Mouse (Mus musculus): ENCODE results near the gene Tmem268. TPM values are rescaled to one million over a fixed set of nuclear protein-coding genes. Genes with fewer than 3 reads are reported as not detected.

Tmem268 gene
- polyA plus RNA-seq, 1 experiment from 2014 or later: 9.0 TPM

DNA sequence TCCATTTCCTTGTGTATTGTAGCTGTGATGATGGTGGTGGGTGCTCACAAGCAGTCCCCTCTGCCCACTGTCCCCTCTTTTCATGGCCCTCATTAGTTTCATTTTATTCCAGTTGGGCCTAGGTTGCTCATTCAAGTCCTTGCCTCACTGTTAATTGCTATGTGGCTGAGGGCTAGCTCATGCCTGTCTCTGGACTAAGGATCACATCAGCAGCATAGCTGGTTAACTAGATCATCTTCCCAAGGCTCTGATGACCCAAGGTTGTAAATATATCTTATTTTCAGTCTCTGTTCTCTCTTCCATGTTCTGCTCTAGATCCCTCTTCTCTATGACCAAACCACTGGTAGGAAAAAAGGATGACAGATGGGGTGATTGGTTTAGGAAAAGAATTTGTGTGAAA, 42.7 kb downstream of the Tmem268 start:
- H3K4me2 ChIP-seq: no peak overlapping the region
- H3K36me3 ChIP-seq (ENCODE audit: control insufficient read depth, insufficient read depth, low read length): no peaks in the 10 kb centered on the region
- H3K9me3 ChIP-seq (ENCODE audit: control insufficient read depth, low read length): no peaks in the 10 kb centered on the region
- no peak overlapping the region for H3K9ac ChIP-seq (ENCODE audit: low read depth, low read length)
- no peaks in the 10 kb centered on the region for H3K27me3 ChIP-seq (replicated peaks; ENCODE audit: control insufficient read depth, insufficient read depth, low read length)
- DNase-seq (ENCODE audit: low spot score) (no peak), ATAC-seq (replicated peaks; ENCODE audit: low FRiP score) (no peak)
- H3K27ac ChIP-seq (ENCODE audit: low read depth, low read length): no peak overlapping the region
- no peak overlapping the region for H3K4me3 ChIP-seq (ENCODE audit: low read depth, low read length)
- no peaks in the 10 kb centered on the region for H3K4me1 ChIP-seq (replicated peaks; ENCODE audit: control insufficient read depth, insufficient read depth, low read length)

GRCm38 (mm10) chr4:63604945-63605344, 46.4 kb downstream of the Tmem268 start, which contains the start of gene Gm11213:
Gene Gm11213 (minus strand): TSS chr4:63605261.
- no peak for DNase-seq (ENCODE audit: low spot score)
- Histone ChIP-seq H3K36me3 (ENCODE audit: control insufficient read depth, insufficient read depth, low read length) (no peaks in the 10 kb centered on the region), H3K27ac (ENCODE audit: low read depth, low read length) (no peak within 1 kb of the TSS), H3K9ac (ENCODE audit: low read depth, low read length) (no peak within 1 kb of the TSS), H3K9me3 (ENCODE audit: control insufficient read depth, low read length) (no peaks in the 10 kb centered on the region), H3K27me3 (replicated peaks; ENCODE audit: control insufficient read depth, insufficient read depth, low read length) (no peaks in the 10 kb centered on the region), H3K4me2 (no peak within 1 kb of the TSS), H3K4me3 (ENCODE audit: low read depth, low read length) (no peak within 1 kb of the TSS), H3K4me1 (replicated peaks; ENCODE audit: control insufficient read depth, insufficient read depth, low read length) (no peaks in the 10 kb centered on the region)
- 73% methylated on average over 3 of the region's 3 CpGs for WGBS
- no peak for ATAC-seq (replicated peaks; ENCODE audit: low FRiP score)

- Histone ChIP-seq H3K9me3 (ENCODE audit: control insufficient read depth, low read length) (no peaks in the 10 kb centered on the region), H3K4me1 (replicated peaks; ENCODE audit: control insufficient read depth, insufficient read depth, low read length) (no peaks in the 10 kb centered on the region), H3K4me2 (no peak overlapping the region), H3K4me3 (ENCODE audit: low read depth, low read length) (no peak overlapping the region), H3K9ac (ENCODE audit: low read depth, low read length) (no peak overlapping the region), H3K27me3 (replicated peaks; ENCODE audit: control insufficient read depth, insufficient read depth, low read length) (no peaks in the 10 kb centered on the region), H3K36me3 (ENCODE audit: control insufficient read depth, insufficient read depth, low read length) (no peaks in the 10 kb centered on the region), H3K27ac (ENCODE audit: low read depth, low read length) (no peak overlapping the region)
- 89% methylated on average over 3 of the region's 3 CpGs for WGBS
- ATAC-seq (replicated peaks; ENCODE audit: low FRiP score) (no peak), DNase-seq (ENCODE audit: low spot score) (no peak)
These were observed 47.0 kb downstream of the Tmem268 start for GRCm38 (mm10) chr4:63605545-63605944.

DNA sequence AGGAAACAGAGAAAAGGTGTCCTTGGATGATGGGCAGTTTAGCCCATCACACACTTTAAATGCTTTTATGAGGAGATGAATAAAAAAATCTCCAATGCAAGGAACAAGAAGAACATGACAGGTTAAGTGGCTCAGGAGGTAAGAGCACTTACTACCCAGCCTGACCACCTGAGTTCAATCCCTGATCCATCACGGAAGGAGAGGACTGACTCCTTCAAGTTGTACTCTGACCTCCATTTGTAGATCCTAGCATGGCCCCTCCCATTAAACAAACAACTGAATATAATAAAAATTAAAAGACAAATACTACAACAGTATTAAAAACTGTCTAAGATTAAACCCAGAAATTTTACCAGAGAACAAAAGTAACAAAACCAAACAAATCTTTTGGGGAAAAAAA, 47.4 kb downstream of the Tmem268 start:
- H3K27ac ChIP-seq (ENCODE audit: low read depth, low read length): no peak overlapping the region
- H3K9me3 ChIP-seq (ENCODE audit: control insufficient read depth, low read length): no peaks in the 10 kb centered on the region
- H3K4me1 ChIP-seq (replicated peaks; ENCODE audit: control insufficient read depth, insufficient read depth, low read length): no peaks in the 10 kb centered on the region
- no peaks in the 10 kb centered on the region for H3K27me3 ChIP-seq (replicated peaks; ENCODE audit: control insufficient read depth, insufficient read depth, low read length)
- H3K9ac ChIP-seq (ENCODE audit: low read depth, low read length): no peak overlapping the region
- no peaks in the 10 kb centered on the region for H3K36me3 ChIP-seq (ENCODE audit: control insufficient read depth, insufficient read depth, low read length)
- DNase-seq (ENCODE audit: low spot score) (no peak), ATAC-seq (replicated peaks; ENCODE audit: low FRiP score) (no peak)
- H3K4me3 ChIP-seq (ENCODE audit: low read depth, low read length): no peak overlapping the region
- whole genome bisulfite sequencing: 67% methylated on average over 1 of the region's 1 CpGs
- H3K4me2 ChIP-seq: no peak overlapping the region

GRCm38 (mm10) chr4:63608391-63608790, 49.8 kb downstream of the Tmem268 start:
- Histone ChIP-seq H3K9me3 (ENCODE audit: control insufficient read depth, low read length) (no peaks in the 10 kb centered on the region), H3K36me3 (ENCODE audit: control insufficient read depth, insufficient read depth, low read length) (no peaks in the 10 kb centered on the region), H3K27me3 (replicated peaks; ENCODE audit: control insufficient read depth, insufficient read depth, low read length) (no peaks in the 10 kb centered on the region), H3K4me2 (no peak overlapping the region), H3K4me3 (ENCODE audit: low read depth, low read length) (no peak overlapping the region), H3K9ac (ENCODE audit: low read depth, low read length) (no peak overlapping the region), H3K27ac (ENCODE audit: low read depth, low read length) (no peak overlapping the region), H3K4me1 (replicated peaks; ENCODE audit: control insufficient read depth, insufficient read depth, low read length) (no peaks in the 10 kb centered on the region)
- DNase-seq (ENCODE audit: low spot score): no peak
- ATAC-seq (replicated peaks; ENCODE audit: low FRiP score): no peak
- WGBS: 82% methylated on average over 7 of the region's 7 CpGs

DNA sequence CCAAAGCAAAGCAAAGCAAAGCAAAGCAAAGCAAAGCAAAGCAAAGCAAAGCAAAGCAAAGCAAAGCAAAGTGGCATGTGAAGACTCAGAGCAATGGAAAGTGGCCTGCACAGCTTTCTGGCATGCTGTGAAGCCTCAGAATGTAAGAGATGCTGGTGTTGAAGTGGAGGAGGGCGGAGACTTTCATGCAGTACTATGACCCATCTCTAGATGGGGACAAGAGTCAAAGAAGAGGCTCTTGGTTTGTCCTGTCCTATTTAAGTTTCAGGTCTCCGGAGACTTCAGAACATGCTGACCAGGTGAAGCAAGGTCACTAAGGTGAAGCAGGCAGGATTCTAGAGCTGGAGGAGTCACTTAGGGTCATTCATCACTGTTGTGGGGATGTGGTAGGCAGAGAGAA, 63.3 kb downstream of the Tmem268 start:
- H3K36me3 ChIP-seq (ENCODE audit: control insufficient read depth, insufficient read depth, low read length): no peaks in the 10 kb centered on the region
- H3K4me3 ChIP-seq (ENCODE audit: low read depth, low read length): no peak overlapping the region
- no peak for DNase-seq (ENCODE audit: low spot score)
- no peaks in the 10 kb centered on the region for H3K27me3 ChIP-seq (replicated peaks; ENCODE audit: control insufficient read depth, insufficient read depth, low read length)
- H3K9me3 ChIP-seq (ENCODE audit: control insufficient read depth, low read length): no peaks in the 10 kb centered on the region
- no peak overlapping the region for H3K27ac ChIP-seq (ENCODE audit: low read depth, low read length)
- no peaks in the 10 kb centered on the region for H3K4me1 ChIP-seq (replicated peaks; ENCODE audit: control insufficient read depth, insufficient read depth, low read length)
- no peak for ATAC-seq (replicated peaks; ENCODE audit: low FRiP score)
- H3K4me2 ChIP-seq: no peak overlapping the region
- H3K9ac ChIP-seq (ENCODE audit: low read depth, low read length): no peak overlapping the region
- 71% methylated on average over 2 of the region's 2 CpGs for WGBS

DNA sequence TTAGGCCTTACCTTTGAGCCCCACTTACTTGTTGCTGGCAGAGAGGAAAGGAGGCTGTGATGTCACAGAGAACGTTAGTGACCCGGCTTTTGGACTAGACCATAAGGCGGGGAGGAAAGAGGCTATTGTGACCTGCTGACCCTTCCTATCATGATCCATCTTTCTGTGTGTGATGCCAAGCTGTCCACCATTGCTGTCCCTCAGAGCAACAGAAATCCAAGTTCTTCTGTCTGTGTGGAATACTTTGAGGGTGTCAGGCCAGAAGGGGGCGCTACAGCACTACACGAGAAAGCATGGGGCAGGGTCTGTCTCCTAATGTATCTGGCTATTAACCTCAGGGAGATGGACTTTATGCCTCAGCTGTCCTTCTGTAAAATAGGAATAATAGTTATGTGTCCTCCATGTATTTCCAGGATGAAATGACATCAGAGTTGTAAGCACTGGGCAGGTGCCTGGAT, 63.8 kb downstream of the Tmem268 start, which contains the start of gene Tex48:
Gene Tex48 (minus strand): TSS at position 51 of the 458 bp plus-strand sequence.
- WGBS: 46% methylated on average over 5 of the region's 5 CpGs
- Histone ChIP-seq H3K4me3 (ENCODE audit: low read depth, low read length) (no peak within 1 kb of the TSS), H3K9me3 (ENCODE audit: control insufficient read depth, low read length) (no peaks in the 10 kb centered on the region), H3K4me2 (no peak within 1 kb of the TSS), H3K9ac (ENCODE audit: low read depth, low read length) (no peak within 1 kb of the TSS), H3K27me3 (replicated peaks; ENCODE audit: control insufficient read depth, insufficient read depth, low read length) (no peaks in the 10 kb centered on the region), H3K36me3 (ENCODE audit: control insufficient read depth, insufficient read depth, low read length) (no peaks in the 10 kb centered on the region), H3K27ac (ENCODE audit: low read depth, low read length) (no peak within 1 kb of the TSS), H3K4me1 (replicated peaks; ENCODE audit: control insufficient read depth, insufficient read depth, low read length) (no peaks in the 10 kb centered on the region)
- ATAC-seq (replicated peaks; ENCODE audit: low FRiP score) (no peak), DNase-seq (ENCODE audit: low spot score) (peak; percentile 47)

DNA sequence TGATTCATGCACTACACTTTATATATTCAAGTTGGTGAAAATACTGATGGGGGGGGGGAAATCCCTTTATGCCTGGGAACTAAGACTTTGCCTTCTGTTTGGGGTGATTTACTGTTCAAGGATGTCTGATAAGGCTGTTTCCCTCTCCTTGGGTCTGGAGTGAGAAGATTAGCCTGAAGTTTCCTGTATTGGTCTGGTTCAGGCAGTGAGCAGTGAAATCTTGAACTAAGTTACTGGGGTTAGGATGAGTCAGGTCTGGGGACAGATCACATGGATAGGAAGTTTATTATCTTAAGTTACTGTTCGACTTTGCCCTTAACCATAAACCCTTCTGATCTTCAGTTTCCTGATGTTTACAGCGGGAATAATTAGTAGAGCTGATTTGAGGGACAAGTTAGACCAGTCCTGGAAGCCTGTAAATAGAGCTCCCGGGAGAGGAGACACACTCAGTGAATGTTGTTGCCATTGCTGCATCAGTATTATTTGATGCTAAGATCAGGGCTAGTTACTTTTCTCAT, 67.0 kb downstream of the Tmem268 start:
- H3K4me1 ChIP-seq (replicated peaks; ENCODE audit: control insufficient read depth, insufficient read depth, low read length): no peaks in the 10 kb centered on the region
- H3K27ac ChIP-seq (ENCODE audit: low read depth, low read length): no peak overlapping the region
- no peaks in the 10 kb centered on the region for H3K27me3 ChIP-seq (replicated peaks; ENCODE audit: control insufficient read depth, insufficient read depth, low read length)
- no peak overlapping the region for H3K4me3 ChIP-seq (ENCODE audit: low read depth, low read length)
- no peak for ATAC-seq (replicated peaks; ENCODE audit: low FRiP score)
- H3K9me3 ChIP-seq (ENCODE audit: control insufficient read depth, low read length): no peaks in the 10 kb centered on the region
- H3K9ac ChIP-seq (ENCODE audit: low read depth, low read length): no peak overlapping the region
- no peak for DNase-seq (ENCODE audit: low spot score)
- 33% methylated on average over 3 of the region's 3 CpGs for WGBS
- H3K36me3 ChIP-seq (ENCODE audit: control insufficient read depth, insufficient read depth, low read length): no peaks in the 10 kb centered on the region
- no peak overlapping the region for H3K4me2 ChIP-seq

DNA sequence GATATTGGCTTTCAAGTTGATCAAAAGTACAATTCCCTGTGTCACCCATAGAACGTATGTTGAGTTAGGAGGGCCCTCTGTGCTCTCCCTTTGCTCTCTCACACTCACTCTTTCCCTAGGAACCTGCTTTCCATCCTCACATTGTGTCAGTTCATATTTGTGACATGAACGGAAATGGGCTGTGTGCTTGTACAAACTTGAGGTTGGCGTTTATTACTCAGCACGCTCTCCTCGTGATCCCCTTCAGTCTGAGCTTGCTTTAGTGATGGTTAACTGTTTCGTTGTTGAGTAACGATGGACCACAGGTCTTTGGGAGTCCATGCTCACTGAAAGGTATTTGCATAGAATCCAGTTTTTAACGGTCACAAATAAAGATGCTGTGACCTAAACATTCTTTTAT, 68.5 kb downstream of the Tmem268 start:
- H3K9ac ChIP-seq (ENCODE audit: low read depth, low read length): no peak overlapping the region
- 78% methylated on average over 8 of the region's 8 CpGs for WGBS
- no peak overlapping the region for H3K4me3 ChIP-seq (ENCODE audit: low read depth, low read length)
- DNase-seq (ENCODE audit: low spot score): no peak
- no peak overlapping the region for H3K27ac ChIP-seq (ENCODE audit: low read depth, low read length)
- H3K36me3 ChIP-seq (ENCODE audit: control insufficient read depth, insufficient read depth, low read length): no peaks in the 10 kb centered on the region
- H3K4me2 ChIP-seq: no peak overlapping the region
- no peaks in the 10 kb centered on the region for H3K27me3 ChIP-seq (replicated peaks; ENCODE audit: control insufficient read depth, insufficient read depth, low read length)
- no peaks in the 10 kb centered on the region for H3K4me1 ChIP-seq (replicated peaks; ENCODE audit: control insufficient read depth, insufficient read depth, low read length)
- ATAC-seq (replicated peaks; ENCODE audit: low FRiP score): no peak
- no peaks in the 10 kb centered on the region for H3K9me3 ChIP-seq (ENCODE audit: control insufficient read depth, low read length)

Measured in liver, embryonic 11.5 days (tissue).